Mouse (Mus musculus) hindlimb bud, embryonic 11.5 days (tissue): ENCODE data around the gene Utp11.
A peak's percentile ranks its signal among the peaks of the same experiment; 100 is the strongest.
"Not testable (repeated sequence)": the region's sequence is repeated elsewhere in the genome, so short reads cannot be mapped to it uniquely, and the experiment has no call there.

Experiments used
- DNase-seq: peaks from one replicate; pipeline ENCODE4 v3.0.0-alpha.2; 2012; ENCODE audit warnings: low read depth, low spot score; ENCODE audit errors: extremely low spot score

Utp11 gene

DNA sequence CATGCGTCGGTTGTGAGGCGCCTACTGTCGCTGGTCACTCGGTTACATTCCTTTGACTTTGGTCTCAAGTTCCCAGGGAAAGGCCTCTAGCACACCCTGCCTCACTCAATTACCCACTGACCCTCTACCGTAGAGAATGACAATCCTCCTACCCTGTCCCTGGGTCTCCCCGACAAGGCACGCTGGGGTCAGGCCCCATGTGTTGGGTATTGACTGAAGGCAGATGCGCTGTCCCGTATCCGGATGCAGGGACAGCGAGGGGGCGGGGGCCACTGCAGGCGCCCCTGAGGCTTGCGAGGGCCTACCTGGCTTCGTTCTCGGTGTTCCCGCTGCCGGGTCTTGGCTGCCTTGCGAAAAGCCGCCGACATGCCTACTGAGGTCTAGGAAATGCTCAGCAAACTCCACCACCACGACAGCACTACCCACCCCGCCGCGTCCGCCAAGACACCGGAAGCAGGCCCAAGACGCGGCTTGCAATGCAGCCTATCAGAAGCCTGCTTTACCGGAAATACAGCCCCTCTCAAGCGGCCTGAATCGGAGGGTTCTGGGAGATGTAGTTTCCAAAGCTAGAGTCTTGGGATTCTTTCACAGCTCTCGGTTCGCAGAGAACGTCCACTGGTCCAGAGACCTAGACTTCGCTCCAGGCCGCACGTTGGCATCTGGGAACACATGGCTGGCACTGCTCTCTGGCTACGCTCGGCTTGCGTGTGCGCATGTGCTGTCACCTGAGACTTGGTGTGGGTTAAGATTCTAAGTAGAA is at the start of gene Utp11:
Gene Utp11, minus strand, starts transcription at position 466 of the 760 bp plus-strand sequence.
- DNase-seq, result no peak

DNA sequence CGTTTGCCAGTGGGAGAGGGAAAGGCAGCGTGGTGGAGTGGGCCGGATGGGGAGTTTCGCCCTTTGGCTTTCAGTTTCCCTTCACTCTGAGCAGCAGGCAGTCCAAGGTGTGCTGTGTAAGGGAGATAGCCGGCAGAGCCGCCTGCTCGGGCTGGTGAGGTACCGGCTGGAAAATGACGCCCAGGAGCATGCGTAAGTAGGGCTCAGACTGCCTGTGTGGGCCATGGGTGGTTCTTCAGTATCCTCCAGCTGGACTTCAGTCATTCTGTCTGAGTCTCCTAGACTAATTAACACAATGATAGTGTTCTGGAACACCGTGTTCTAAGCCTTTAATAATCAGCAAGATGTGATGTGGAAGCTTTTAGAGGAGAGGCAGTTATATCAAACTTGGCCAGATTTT is 49.4 kb upstream of the Utp11 start:
- DNase-seq, result no peak

DNA sequence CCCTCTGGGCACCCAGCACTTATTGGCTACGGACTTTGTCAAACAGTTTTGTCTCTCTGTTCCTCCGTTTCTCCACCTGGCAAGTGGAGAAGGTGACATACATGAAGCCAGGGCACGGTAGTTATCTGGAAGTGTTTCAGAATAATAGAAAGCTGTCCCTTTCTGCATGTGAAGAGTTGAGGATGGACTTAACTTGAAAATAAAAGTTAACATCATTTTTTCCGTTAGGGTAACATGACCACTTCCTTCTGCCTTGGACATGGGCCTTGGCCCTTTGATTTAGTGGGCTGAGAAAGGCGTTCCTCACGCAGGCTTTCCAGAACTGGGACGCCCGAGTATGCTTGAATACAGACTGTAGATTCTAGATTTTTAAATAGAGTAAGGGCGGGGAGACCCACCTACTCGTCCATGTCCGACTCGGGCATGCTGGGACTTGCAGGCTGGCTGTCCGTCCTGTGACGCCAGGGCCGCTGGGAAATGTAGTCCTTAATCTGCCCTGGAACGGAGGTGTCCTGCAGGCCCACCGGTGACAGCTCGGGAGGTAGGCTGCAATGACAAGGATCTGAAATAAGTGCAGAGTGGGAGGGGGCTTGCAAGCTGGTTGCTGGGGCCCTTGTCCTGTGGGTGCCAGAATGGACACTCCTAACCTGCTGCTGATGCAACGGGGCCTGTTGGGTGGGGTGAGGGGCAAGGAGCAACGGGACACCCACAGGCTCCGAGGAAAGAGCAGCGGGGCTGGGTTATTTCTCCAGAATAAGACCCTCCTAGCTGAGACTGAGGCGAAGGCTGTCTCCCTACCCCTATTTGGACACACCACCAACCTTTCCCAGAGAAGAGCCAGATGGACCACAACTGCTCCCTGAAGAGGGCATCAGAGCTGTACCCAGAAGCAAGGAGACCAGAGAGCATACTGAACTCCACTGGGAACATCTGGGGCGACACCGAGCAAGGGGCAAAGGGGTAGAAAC is 48.3 kb upstream of the Utp11 start, which contains the start of gene Inpp5b:
Gene Inpp5b, plus strand, starts transcription at position 475 of the 968 bp plus-strand sequence.
- peak; percentile 20 for DNase-seq

DNA sequence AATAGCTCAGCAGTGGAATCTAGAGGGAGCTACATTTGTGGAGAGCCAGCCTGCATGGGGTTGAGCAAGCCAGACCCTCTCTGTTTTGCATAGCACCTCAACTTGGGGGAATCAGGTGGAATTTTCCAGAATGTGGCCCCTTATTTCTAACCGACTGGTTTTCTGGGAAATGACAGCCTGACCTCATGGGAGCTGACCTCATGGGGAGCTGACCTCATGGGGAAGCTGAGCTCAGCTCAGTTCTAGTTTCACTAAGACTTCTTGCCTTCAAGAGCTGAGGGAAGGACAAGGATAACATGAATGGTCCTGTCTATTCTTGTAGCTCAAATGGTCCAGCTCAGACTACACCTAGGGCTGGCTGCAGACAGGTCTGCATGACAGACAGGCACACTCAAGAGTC is 45.4 kb upstream of the Utp11 start:
- DNase-seq, result no peak

DNA sequence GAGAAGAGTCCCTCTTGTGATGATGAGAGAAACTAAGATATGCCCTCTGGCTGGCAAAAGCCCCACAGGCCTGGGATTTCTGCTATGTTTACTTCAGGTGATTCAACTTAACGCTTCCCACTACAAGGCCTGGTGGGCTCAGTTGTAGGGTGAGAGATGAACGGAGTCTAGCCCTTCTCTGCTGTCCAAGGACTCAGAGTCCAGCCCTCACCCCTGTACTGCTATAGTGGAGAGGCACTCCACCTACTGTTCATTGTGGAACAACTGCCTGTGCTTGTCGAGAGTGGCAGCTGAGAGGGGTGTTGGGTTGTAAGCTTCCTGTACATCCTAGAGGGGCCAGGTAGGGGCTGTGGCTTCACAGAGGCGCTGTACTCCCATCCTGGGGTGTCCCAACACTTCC is 44.6 kb upstream of the Utp11 start:
- DNase-seq, result no peak

DNA sequence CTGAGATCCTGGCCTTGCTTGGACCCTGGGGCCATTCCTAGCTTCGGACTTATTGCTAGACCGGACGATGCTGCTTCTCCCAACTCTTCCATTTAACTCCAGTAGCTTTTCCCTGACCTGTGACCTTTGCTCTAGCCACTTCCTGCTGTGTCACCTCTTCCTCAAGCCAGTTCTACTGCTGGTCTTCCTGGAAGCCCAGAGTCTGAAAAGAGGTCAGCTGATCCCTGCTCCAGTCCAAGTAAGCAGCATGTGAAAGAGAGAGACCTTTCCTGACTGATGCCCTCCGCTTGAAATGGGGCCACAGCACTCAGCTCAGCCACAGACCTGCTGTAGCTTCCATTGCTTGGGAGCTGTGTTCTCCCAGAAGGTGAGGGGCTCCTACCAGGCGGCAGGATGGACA is 44.1 kb upstream of the Utp11 start:
- no peak for DNase-seq

DNA sequence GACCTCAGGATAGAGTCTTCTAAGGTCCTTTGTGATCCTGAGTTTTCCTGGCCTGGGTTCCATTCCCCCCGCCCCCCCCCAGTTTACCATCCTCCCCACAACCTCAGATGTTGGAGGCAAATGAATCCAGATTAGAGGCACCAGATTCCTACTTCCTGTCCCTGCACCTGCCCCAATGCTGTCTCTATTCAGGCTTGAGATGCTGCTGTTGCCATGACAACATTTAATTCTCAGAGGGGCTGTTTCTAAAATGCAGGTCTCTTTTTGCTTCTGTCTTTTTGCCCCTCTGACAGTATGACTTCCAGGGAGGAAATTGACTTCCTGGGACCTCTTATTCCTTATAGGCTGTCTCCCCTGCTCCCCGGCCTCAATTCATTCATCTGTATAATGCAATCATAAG is 43.6 kb upstream of the Utp11 start:
- DNase-seq, result no peak

DNA sequence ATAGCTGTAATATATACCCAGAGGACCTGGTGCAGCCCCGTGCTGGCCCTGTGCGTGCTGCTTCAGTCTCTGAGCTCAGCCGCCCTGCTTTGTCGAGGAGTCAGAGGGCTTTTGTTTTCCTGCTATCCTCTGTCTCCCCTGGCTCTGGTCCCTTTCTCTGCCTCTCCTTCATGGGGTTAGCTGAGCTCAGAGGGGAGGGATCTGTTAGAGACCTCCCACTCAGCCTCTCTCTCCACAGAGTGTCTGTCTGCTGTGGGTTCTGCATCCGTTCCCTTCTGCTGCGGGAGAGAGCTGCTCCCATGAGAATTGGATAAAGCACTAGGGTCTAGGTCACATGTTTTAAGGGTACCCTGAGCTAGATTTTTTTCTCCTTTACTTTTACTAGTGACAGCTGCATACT is 32.7 kb upstream of the Utp11 start:
- no peak for DNase-seq

DNA sequence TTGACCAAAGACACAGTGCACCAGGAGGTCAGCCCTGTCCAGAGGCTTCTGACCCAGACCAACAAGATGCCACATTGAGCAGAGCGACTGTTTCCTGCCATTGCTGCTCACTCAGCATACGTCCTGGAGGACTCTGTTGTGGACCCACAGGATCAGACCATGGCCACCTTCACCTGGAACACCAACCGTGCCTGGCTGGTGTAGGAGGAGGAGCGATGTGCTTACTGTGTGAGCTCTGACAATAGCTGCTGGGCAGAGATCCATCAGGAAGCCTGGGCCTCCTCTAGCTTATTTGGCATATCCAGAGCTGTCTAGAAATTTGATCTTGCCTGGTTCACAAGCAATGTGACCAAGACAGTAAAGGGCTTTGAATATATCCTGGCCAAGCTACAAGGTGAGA is 25.7 kb upstream of the Utp11 start:
- no peak for DNase-seq

DNA sequence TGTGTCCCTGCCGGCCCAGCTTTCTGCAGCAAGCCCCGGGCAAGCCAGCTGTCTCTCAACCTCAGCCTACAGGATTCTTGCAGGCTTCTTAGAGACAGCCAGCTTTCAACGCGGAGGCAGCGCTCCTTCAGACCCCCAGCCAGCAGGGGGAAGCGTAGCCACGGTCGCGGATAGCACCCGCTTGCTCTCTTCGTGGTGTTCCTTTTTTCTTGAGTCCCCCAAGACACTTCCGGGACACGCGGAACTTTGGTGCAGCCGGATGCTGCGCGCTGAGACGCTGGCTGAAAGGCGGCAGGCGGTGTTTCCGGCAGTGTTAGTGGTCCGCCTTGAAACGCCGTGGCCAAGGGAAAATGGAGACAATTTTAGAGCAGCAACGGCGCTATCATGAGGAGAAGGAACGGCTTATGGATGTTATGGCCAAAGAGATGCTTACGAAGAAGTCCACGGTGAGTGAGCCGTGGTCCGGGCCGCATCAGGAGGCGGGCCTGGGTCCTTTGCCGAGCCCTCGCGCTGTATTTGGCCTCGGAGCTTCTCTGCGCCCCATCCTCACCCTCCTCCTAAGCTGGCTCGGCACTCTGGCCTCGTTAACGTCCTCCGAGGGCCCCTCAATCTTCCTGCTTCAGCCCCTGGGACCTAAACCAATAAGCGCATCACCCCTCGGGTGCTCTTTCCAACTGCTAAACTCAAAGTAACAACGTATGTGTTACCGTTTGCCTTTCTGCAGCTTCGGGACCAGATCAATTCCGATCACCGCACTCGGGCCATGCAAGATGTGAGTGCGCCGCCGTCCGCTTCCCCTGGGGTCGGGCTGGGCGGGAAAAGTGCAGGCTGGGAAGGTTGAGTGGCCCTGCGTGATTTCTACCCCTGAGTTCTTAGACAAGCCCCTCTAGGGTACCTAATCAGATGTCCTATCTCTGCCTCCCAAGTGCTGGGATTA is 21.4 kb upstream of the Utp11 start, which contains the start of gene Sf3a3:
Gene Sf3a3, plus strand, starts transcription at position 232 of the 937 bp plus-strand sequence.
- DNase-seq, result no peak

DNA sequence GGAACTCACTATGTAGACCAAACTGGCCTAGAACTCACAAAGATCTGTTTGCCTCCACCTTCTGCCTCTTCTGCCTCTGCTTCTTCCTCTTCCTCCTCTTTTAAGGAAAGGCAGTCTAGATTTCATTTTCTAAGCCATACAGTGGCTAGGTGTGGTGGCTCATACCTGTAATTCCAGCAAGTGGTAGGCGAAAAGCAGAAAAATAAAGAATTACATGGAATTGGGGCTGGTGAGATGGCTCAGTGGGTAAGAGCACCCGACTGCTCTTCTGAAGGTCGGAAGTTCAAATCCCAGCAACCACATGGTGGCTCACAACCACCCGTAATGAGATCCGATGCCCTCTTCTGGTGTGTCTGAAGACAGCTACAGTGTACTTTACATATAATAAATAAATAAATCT is 20.4 kb upstream of the Utp11 start:
- not testable (repeated sequence) for DNase-seq

DNA sequence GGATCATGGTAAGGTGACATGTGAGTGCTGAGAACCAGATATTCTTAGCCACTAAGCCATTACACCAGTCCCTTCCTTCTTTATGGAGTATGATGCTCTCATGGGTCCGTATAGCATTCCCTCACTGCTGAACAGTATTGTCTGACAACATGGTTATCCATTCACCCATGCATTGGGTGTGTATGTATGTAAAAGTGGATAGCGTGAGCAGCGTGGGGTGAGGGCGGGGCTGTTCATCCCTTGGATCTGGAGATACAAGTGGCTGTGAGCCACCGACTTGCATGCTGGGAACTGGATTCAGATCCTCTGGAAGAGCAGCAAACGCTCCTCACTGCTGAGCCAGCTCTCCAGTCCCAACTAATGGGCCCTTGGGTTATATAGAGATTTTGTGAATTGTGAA is 19.2 kb upstream of the Utp11 start:
- no peak for DNase-seq

DNA sequence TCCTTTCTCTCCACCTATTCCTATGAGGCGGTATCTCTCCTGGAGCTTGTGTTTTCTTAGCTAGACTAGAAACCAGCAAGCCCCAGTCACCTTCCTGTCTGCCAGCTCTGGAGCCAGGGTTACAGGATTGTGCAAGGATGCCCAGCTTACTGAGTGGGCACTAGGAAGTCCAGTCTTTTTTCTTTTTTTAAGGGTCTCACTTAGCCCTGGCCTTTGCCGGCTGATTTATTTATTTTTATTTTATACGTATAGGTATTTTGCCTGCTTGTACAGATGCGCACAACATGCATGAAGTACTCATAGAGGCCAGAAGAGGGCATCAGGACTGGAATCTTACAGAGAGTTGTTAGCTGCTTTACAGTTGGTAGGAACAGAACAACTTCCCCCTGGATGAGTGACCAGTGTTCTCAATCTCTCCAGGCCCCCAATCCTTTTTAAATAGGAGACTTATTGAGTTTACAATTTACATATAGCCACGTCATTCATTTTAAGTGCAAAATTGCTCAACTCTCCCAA is 17.4 kb upstream of the Utp11 start:
- no peak for DNase-seq

DNA sequence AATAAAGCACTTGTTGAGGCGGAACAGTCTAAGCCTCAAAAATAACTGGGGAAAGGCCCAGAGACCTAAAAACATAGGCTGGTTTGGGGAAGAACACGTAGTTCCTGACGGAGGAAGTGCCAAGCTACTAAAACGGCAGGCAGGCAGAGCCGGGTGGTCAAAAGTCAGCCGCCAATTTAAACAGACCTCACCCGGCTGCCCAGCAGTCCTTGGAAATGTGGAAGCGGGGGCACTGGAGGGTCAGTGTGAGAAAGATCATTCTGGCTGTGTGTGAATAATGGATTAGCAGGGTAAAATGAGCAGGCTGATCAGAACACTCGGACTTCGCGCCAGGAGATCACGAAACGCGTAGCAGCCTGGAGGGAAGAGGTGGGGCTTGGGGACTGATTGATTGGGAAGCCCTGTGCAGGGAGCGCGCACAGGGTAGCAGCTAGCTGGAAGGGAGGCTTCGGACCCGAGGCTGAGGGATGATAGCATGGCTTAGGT is 16.6 kb upstream of the Utp11 start:
- no peak for DNase-seq

DNA sequence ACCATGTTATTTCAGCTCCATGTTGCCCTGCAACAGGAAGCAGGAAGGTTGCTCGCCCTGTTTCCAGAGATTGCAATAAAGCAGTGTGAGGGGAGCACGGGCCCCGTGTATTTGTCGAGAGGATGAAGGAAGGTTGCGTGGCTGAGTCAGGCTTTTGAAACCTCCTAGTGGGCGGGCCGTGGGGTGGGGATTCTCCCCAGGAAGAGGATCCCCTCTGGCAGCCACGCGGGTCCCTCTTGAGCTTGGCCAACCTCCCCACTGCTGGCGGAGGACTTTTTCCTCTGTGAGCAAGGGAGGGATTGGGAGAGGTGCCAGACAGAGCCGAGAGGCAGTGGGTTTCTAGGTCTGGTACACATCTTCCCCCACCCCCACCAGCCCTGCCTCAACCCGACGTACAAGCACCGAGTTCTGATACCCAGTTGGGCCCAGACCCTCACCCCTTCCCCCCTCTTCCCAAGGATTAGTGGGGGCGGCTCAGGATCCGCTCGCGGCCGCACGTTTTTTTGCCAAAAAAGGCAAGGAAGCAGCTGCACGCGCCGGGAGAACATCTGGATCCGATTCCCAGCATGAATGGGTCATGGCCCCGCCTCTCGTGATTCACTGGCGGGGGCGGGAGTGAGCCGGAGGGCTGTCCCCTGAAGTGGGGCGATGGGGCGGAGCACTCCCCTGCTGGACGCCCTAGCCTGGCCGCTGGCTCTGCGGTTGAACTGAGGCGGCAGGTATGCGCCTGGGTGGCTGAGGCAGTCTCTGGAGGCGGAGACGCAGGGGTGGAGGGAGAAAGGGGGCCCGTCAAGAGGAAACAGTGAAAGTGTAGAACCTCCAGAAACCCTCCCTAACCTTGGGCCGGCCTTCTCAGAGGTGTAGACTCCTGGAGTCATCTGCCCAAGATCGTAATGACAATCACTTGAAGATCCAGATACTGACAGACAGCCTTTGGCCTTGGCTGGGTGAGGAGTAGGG is 15.4 kb upstream of the Utp11 start:
- no peak for DNase-seq

DNA sequence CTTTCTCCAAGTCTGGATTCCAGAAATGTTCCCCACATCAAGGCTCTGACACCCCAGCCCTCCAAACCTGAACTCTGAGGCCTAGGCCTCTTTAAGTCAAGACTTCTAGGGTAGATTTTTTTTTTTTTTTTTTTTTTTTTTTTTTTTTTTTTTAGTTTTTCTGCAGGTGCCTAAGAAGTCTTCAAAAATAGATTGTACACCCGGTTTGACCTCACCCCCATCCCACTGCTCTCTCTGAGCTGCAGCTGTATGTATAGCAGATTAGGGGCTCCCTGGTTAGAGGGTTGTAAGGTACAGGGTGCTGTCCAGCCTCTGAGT is 14.8 kb upstream of the Utp11 start:
- not testable (repeated sequence) for DNase-seq

DNA sequence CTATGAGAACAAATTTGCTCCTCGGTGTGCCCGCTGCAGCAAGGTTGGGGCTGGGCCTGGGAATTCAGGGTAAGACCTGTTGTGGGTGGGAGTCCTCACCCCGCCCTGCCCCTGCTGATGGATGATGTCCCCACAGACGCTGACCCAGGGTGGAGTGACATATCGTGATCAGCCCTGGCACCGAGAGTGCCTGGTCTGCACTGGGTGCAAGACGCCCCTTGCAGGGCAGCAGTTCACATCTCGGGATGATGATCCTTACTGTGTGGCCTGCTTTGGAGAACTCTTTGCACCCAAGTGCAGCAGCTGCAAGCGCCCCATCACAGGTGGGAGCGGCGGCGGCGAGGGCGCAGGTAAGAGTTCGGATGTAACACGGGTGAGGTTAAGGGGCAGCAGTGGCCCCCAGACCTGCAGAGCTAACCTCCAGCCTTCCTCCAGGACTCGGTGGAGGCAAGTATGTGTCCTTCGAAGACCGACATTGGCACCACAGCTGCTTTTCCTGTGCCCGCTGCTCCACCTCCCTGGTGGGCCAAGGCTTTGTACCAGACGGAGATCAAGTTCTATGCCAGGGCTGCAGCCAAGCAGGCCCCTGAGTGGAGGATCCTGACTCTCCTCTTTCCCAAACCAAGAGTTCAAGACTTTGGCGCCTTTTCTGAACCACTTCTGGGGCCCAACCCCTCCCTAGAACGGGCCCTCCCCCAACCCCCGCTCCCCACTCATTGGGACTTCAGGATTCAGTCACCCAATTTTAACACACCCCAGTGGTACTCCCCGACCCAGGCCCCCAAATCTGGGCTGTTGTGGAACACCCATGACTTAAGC is 14.2 kb upstream of the Utp11 start:
- not testable (repeated sequence) for DNase-seq

DNA sequence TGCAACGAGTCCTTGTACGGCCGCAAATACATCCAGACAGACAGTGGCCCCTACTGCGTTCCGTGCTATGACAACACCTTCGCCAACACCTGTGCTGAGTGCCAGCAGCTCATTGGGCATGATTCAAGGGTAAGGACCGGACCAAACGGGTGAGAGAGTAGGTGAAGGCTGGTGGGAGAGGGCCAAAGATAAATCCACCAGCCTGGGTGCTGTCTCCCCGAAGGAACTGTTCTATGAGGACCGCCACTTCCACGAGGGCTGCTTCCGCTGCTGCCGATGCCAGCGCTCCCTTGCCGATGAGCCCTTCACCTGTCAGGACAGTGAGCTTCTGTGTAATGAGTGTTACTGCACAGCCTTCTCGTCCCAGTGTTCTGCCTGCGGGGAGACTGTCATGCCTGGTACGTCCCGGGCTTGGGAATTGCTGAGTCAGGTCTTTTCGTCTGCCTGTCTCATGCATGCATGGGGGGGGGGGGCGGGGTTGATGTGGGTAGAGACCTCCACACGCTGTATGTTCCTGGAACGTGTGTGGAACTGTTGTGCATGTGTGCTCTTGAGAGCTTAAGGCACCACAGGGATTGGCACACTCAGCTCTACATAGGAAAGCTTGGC is 12.4 kb upstream of the Utp11 start:
- DNase-seq, result no peak
